Mouse (Mus musculus) forebrain, embryonic 13.5 days (tissue): ENCODE data around the gene Rbfox2. TPM values are rescaled to one million over a fixed set of nuclear protein-coding genes. Genes with fewer than 3 reads are reported as not detected.
A peak's percentile ranks its signal among the peaks of the same experiment; 100 is the strongest.

Experiments used
- ATAC-seq: fragments of 200-750 bp; cut with Nextera tagmentation; 2 replicates; pipeline ENCODE4 v1.8.0; 2017
- H3K27ac ChIP-seq: fragments of 300-500 bp; sonication (generic); 2 replicates; pipeline ENCODE4 v1.5.1; 2015; ENCODE audit warnings: inconsistent platforms, mild to moderate bottlenecking, moderate library complexity
- H3K27me3 ChIP-seq: fragments of 300-500 bp; sonication (generic); 2 replicates; pipeline ENCODE4 v1.6.1; 2015; ENCODE audit warnings: mild to moderate bottlenecking, inconsistent platforms
- H3K36me3 ChIP-seq: fragments of 300-500 bp; sonication (generic); 2 replicates; pipeline ENCODE4 v1.6.1; 2015; ENCODE audit warnings: mild to moderate bottlenecking, inconsistent platforms; ENCODE audit not compliant: poor library complexity, severe bottlenecking
- H3K4me1 ChIP-seq: fragments of 300-500 bp; sonication (generic); 2 replicates; pipeline ENCODE4 v1.6.1; 2015; ENCODE audit warnings: inconsistent platforms
- H3K4me2 ChIP-seq: fragments of 300-500 bp; sonication (generic); 2 replicates; pipeline ENCODE4 v1.6.1; 2015; ENCODE audit warnings: inconsistent platforms, mild to moderate bottlenecking, moderate library complexity
- H3K4me3 ChIP-seq: fragments of 300-500 bp; sonication (generic); 2 replicates; pipeline ENCODE4 v1.5.1; 2015; ENCODE audit warnings: mild to moderate bottlenecking, inconsistent platforms
- H3K9ac ChIP-seq: fragments of 300-500 bp; sonication (generic); 2 replicates; pipeline ENCODE4 v1.6.1; 2015; ENCODE audit warnings: mild to moderate bottlenecking, inconsistent platforms
- H3K9me3 ChIP-seq: fragments of 300-500 bp; sonication (generic); replicated peaks from 2 replicates; pipeline ENCODE4 v1.6.1; 2016; ENCODE audit warnings: inconsistent platforms
- WGBS: fragments of 180-500 bp; shearing (Covaris S2); methylation state at CpG from one replicate; pipeline ENCODE4 v1.1.7; 2015; 5-methylcytosine and 5-hydroxymethylcytosine counted together
- polyA plus RNA-seq: library from polyadenylated mRNA; unstranded; fragments of >200 nt; fragmentation: Nextera tagmentation; extraction: Ambion mirVana; gene quantifications from 2 replicates; pipeline ENCODE4 v1.2.1, GENCODE M21; 2015

Gene Rbfox2
- polyA plus RNA-seq, 1 experiment from 2014 or later = 116 TPM

DNA sequence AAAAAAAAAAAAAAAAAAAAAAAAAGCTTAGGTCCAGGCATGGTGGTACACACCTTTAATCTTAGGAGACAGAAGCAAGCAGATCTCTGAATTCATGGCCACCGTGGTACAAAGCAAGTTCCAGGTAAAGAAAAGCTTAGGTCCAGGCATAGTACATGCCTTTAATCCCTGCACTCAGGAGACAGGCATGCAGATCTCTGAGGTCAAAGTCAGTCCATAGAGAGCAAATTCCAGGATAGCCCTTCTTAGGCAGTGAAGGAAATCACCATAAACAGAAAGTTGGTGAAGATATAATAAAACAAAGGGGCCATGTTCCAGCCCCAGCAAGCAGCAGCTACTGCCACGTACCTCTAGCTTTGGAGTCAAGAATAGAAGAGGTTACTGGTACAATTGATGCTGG, 44.0 kb downstream of the Rbfox2 start:
- H3K27me3 ChIP-seq = no peaks in the 10 kb centered on the region
- H3K4me2 ChIP-seq = no peak overlapping the region
- no peak overlapping the region for H3K27ac ChIP-seq
- no peak overlapping the region for H3K9ac ChIP-seq
- H3K36me3 ChIP-seq = no peaks in the 10 kb centered on the region
- 96% methylated on average over 2 of the region's 2 CpGs for WGBS
- no peak overlapping the region for H3K4me3 ChIP-seq
- ATAC-seq = no peak
- peaks cover 37% of the 10 kb centered on the region for H3K4me1 ChIP-seq
- H3K9me3 ChIP-seq = no peaks in the 10 kb centered on the region

- peaks cover 43% of the 10 kb centered on the region for H3K4me1 ChIP-seq
- no peaks in the 10 kb centered on the region for H3K36me3 ChIP-seq
- no peaks in the 10 kb centered on the region for H3K9me3 ChIP-seq
- WGBS = 33% methylated on average over 6 of the region's 6 CpGs
- H3K9ac ChIP-seq = no peak overlapping the region; the same call in 1 of the 2 replicates
- H3K27ac ChIP-seq = no peak overlapping the region; the same call in 1 of the 2 replicates
- H3K27me3 ChIP-seq = no peaks in the 10 kb centered on the region
- H3K4me2 ChIP-seq = no peak overlapping the region
- ATAC-seq = no peak
- no peak overlapping the region for H3K4me3 ChIP-seq
Measured at GRCm38 (mm10) chr15:77257437-77258229, 49.2 kb downstream of the Rbfox2 start.

DNA sequence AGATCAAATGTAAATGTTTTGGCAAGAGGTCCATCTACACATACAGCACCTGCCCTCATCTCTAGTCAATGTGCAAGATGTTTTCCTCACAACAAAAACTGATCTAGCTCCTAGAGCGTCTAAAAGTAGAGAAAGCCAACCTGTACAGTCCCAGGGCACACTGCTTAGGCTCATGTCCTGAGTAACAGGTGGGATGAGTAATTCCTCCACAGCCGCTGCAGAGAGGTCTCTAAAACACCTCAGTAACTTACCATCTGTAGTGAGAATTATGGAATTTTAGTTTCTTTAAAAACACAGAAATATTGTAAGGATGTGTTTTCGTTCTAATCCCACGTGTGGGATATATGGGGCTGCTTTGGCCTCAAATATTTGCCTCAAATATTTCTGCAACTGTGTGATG, 50.0 kb downstream of the Rbfox2 start:
- H3K9me3 ChIP-seq = no peaks in the 10 kb centered on the region
- H3K4me3 ChIP-seq = no peak overlapping the region
- H3K36me3 ChIP-seq = no peaks in the 10 kb centered on the region
- no peak overlapping the region for H3K27ac ChIP-seq
- H3K4me1 ChIP-seq = peaks cover 43% of the 10 kb centered on the region
- H3K27me3 ChIP-seq = no peaks in the 10 kb centered on the region
- WGBS = 87% methylated on average over 4 of the region's 4 CpGs
- no peak for ATAC-seq
- no peak overlapping the region for H3K9ac ChIP-seq
- no peak overlapping the region for H3K4me2 ChIP-seq

DNA sequence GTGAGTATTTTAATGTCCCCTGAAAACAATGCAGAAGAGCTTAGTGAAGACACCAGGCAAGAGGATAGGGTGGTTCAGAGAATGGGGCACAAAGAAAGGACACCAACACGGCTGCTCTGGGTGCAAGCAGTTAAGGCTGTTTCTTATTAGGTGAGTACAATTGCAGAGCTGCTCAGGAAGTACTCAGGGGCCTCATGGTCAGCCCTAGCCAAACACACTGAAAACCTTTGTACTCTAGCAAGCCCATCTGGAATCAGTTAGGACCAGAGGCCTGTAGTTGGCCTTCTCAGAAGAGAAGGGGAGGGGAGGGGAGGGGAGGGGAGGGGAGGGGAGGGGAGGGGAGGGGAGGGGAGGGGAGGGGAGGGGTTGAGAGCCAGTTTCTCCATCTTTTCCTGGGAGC, 52.2 kb downstream of the Rbfox2 start:
- no peak for ATAC-seq
- Histone ChIP-seq H3K36me3 (no peaks in the 10 kb centered on the region), H3K27me3 (no peaks in the 10 kb centered on the region), H3K4me2 (no peak overlapping the region), H3K27ac (peak overlapping the region; percentile 68), H3K9me3 (no peaks in the 10 kb centered on the region), H3K4me3 (no peak overlapping the region), H3K4me1 (peaks cover 43% of the 10 kb centered on the region), H3K9ac (no peak overlapping the region)
- WGBS = 3% methylated on average over 1 of the region's 1 CpGs

DNA sequence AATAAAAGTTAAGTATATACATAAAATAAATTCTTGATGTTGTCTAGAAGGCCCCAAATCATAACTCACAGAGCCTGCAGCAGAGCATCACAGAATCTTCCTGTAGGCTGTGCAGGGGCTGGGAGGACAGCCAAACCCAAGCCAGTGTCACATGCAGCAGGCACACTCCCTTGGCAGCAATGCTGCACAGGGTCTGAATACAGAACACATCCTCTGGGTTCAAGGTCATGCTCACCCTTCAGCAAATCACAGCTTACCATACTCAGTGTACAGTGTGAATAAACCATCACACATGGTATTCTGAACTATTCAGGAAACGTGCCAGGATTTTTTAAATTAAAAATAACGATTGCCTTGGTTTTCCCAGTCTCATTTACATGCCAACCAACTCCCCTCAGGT, 52.7 kb downstream of the Rbfox2 start:
- no peak overlapping the region for H3K4me3 ChIP-seq
- ATAC-seq = peak; percentile 69; the same call in 1 of the 2 replicates
- H3K36me3 ChIP-seq = no peaks in the 10 kb centered on the region
- no peaks in the 10 kb centered on the region for H3K27me3 ChIP-seq
- no peak overlapping the region for H3K9ac ChIP-seq
- H3K9me3 ChIP-seq = no peaks in the 10 kb centered on the region
- WGBS = 24% methylated on average over 2 of the region's 2 CpGs
- H3K4me2 ChIP-seq = no peak overlapping the region
- H3K4me1 ChIP-seq = peaks cover 43% of the 10 kb centered on the region
- peak overlapping the region; percentile 68; the same call in 1 of the 2 replicates for H3K27ac ChIP-seq

- Histone ChIP-seq H3K4me2 (no peak overlapping the region), H3K9ac (no peak overlapping the region), H3K36me3 (no peaks in the 10 kb centered on the region), H3K9me3 (no peaks in the 10 kb centered on the region), H3K27ac (no peak overlapping the region), H3K27me3 (no peaks in the 10 kb centered on the region), H3K4me1 (peaks cover 28% of the 10 kb centered on the region), H3K4me3 (no peak overlapping the region)
- ATAC-seq = no peak
- 82% methylated on average over 3 of the region's 3 CpGs for WGBS
Measured at GRCm38 (mm10) chr15:77251706-77252105, 55.1 kb downstream of the Rbfox2 start.

DNA sequence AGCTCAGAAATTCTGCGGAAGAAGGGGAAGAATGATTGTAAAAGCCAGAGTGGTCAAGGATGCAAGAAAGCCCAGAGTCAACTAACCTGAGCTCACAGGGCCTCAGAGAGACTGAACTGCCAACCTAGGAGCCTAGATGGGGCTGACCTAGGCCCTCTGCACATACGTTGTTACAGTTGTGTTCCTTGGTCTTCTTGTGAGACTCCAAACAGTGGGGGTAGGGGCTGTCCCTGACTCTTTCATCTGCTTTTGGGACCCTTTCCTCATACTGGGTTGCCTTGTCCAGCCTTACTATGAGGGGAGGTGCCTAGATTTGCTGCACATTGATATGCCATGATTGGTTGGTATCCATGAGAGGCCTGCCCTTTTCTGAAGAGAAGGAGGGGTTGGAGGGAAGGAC, 56.0 kb downstream of the Rbfox2 start:
- WGBS = 93% methylated on average over 2 of the region's 2 CpGs
- ATAC-seq = no peak

GRCm38 (mm10) chr15:77249421-77249820, 57.4 kb downstream of the Rbfox2 start:
- no peak overlapping the region for H3K27ac ChIP-seq
- no peak overlapping the region for H3K9ac ChIP-seq
- H3K4me1 ChIP-seq = peaks cover 26% of the 10 kb centered on the region
- 87% methylated on average over 5 of the region's 5 CpGs for WGBS
- H3K36me3 ChIP-seq = no peaks in the 10 kb centered on the region
- ATAC-seq = no peak
- no peak overlapping the region for H3K4me3 ChIP-seq
- H3K4me2 ChIP-seq = no peak overlapping the region
- H3K27me3 ChIP-seq = no peaks in the 10 kb centered on the region
- no peaks in the 10 kb centered on the region for H3K9me3 ChIP-seq

More for the DNA sequence above, 56.0 kb downstream of the Rbfox2 start:
- Histone ChIP-seq H3K27me3 (no peaks in the 10 kb centered on the region), H3K4me3 (no peak overlapping the region), H3K36me3 (no peaks in the 10 kb centered on the region), H3K4me1 (peaks cover 29% of the 10 kb centered on the region), H3K9me3 (no peaks in the 10 kb centered on the region), H3K4me2 (no peak overlapping the region), H3K27ac (no peak overlapping the region), H3K9ac (no peak overlapping the region)

GRCm38 (mm10) chr15:77245418-77246365, 61.1 kb downstream of the Rbfox2 start:
- ATAC-seq = peak; percentile 99
- peak overlapping the region; percentile 39 for H3K4me3 ChIP-seq
- no peaks in the 10 kb centered on the region for H3K9me3 ChIP-seq
- peak overlapping the region; percentile 59 for H3K4me2 ChIP-seq
- no peaks in the 10 kb centered on the region for H3K36me3 ChIP-seq
- peak overlapping the region; percentile 91 for H3K27ac ChIP-seq
- H3K9ac ChIP-seq = peak overlapping the region; percentile 61
- H3K27me3 ChIP-seq = no peaks in the 10 kb centered on the region
- WGBS = 6% methylated on average over 11 of the region's 11 CpGs
- H3K4me1 ChIP-seq = peaks cover 29% of the 10 kb centered on the region

GRCm38 (mm10) chr15:77244634-77245033, 62.2 kb downstream of the Rbfox2 start:
- Histone ChIP-seq H3K4me3 (peak overlapping the region; percentile 39), H3K9ac (peak overlapping the region; percentile 50), H3K27ac (peak overlapping the region; percentile 57; the same call in 1 of the 2 replicates), H3K4me1 (peaks cover 29% of the 10 kb centered on the region), H3K4me2 (peak overlapping the region; percentile 59), H3K9me3 (no peaks in the 10 kb centered on the region), H3K36me3 (no peaks in the 10 kb centered on the region), H3K27me3 (no peaks in the 10 kb centered on the region)
- no peak for ATAC-seq
- WGBS = 80% methylated on average over 5 of the region's 5 CpGs

DNA sequence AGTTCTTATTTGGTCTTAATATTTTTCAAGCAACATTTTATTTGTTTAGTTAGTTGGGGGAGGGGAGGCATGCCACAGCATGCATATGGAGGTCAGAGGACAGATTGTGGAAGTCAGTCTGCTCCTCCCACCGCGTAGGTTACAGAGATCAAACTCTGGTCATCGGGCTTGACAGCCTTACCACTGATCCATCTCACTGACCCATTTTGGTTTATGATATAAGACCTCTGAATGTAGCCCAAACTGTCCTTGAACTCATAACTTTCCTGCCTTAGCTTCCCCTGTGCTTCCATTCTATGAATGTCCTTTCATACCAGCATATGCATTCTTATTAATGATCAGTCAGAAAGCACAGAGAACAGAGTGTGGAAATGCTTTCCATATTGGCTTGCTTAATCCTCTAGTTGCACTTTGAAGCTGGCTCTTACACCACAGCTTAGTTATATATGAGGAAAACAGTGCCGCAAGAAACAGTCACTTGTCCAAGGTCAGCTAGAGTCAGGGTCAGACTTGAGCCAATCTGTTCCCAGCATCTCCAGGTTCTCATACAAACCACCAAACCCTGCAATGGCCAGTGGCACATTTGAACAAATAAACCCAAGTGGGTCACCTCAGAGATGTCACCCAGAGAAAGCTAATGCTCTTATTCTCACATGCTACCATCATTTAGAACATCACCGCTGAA, 62.8 kb downstream of the Rbfox2 start:
- Histone ChIP-seq H3K4me3 (peak overlapping the region; percentile 39), H3K36me3 (no peaks in the 10 kb centered on the region), H3K4me1 (peaks cover 29% of the 10 kb centered on the region), H3K27ac (peak overlapping the region; percentile 57; the same call in 1 of the 2 replicates), H3K27me3 (no peaks in the 10 kb centered on the region), H3K9me3 (no peaks in the 10 kb centered on the region), H3K9ac (peak overlapping the region; percentile 50; the same call in 1 of the 2 replicates), H3K4me2 (peak overlapping the region; percentile 59)
- WGBS = 88% methylated on average over 5 of the region's 5 CpGs
- ATAC-seq = no peak
